Mouse (Mus musculus) monocyte, adult 2 months (primary cell): Measurements from ENCODE around the gene Tmem138.
A peak's percentile ranks its signal among the peaks of the same experiment; 100 is the strongest.

Experiments
- DNase-seq, 2 experiments: peaks; one replicate each; pipeline ENCODE4 v3.0.0; 2022; ENCODE audit warnings: low spot score in 2 of 2, low read depth in 1 of 2

Gene Tmem138

DNA sequence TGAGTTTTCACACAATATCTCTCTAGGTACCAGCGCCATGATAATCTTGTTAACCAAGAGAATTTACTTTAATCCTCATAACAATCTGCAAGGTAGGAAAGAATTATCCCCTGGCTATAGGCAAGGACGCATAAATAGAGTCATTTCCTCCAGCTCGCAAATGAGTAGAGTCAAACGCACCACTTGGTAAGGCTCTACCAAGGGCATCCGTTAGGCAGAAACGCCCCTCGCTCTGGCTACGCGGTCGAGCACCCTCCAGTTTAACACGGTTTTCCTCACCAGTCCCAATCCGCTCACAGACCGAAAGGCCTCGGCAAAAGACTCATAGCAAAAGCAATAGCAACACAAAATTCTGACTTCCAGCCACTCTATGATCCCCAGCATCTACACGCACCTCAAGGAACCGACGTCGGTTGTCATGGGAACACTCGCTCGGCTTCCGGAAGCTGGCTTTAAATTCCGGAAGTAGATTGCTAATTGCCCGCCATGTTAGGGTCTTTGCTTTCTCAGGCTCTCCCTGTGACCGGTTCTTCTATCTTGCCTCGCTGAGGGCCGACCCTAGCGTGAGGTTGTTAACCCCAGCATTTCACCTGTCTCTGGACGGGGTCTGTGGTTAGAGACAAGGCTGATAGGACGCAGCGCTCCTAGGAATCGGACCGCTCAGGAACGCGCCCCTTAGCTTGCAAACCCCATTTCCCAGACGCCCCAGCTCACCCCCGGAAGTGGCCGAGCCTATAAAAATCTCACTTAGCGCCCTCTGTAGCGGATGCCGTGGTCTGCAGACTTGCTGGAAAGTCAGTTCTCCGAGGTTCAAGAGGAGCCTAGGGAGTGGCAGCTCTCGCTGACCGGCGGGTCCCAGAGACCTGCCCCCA is at the start of gene Tmem138, which contains the start of gene Cyb561a3:
Gene Tmem138, minus strand, starts transcription at position 673 of the 872 bp plus-strand sequence.
Gene Cyb561a3, plus strand, starts transcription at position 483 of the 872 bp plus-strand sequence.
- DNase-seq: peak; percentile 75 to 87

DNA sequence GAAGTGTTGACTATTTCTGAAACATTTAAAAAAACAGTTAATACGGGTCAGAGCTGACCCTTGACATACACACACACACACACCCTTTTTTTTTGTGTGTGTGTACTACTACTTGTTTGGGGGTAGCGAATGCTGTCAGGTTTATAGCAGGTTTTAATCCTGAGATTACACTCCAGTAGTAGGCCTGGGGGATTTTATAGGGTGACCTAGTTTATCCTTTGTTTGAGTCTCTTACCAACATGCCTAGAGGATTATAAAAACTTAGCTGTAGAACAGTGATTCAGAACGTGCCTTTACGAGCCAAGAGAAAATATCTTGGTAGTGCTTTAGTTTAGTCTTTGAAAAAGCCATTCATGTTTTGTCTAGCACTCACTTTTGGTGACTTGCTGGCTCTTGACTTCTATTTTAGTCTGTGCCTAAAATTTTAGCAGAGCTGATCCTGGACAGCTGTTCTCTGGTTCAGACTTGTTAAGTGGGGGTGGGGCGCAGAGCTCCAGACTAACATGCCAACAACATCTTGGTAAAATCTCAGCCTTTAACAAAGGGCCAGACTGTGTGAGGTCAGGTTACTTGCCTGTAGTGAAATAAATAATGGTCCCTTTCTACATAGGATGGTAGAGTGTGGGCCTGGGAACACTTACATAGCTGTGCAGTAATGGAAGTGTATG is 31.5 kb upstream of the Tmem138 start:
- DNase-seq: no peak

DNA sequence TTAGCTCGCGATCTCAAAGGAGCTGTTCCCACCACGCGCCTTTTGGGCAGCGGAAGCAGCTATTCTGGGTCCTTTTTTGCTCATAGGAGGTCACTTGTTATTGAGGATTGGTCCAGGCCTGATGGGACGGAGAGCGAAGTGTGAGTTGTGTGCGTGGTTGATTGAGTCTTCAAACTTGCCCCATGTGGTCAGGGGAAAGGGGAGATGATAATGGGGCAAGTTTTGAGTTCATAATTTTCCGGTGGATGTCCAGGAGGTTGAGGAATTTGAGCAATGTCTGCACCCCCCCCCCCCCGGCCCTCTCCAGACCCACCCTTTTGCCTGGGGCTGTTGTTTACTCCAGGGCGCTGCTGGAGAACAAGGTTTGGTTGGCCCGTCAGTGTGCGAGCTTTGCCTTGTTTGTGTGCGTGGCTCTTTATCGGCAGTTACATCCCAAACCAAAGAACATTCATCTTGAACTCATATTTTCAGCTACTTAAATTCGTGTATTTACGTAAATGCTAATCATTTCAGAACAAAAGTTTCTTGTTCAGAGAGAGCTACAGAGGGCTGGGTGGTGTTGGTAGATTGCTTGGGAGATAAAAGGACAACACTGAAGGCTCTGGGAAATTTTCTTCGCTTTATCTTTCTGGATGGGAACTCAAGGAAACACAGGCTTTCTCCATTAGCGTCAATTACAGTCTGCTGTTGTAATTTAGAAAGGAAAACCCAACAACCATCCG is 28.9 kb upstream of the Tmem138 start:
- DNase-seq: no peak

DNA sequence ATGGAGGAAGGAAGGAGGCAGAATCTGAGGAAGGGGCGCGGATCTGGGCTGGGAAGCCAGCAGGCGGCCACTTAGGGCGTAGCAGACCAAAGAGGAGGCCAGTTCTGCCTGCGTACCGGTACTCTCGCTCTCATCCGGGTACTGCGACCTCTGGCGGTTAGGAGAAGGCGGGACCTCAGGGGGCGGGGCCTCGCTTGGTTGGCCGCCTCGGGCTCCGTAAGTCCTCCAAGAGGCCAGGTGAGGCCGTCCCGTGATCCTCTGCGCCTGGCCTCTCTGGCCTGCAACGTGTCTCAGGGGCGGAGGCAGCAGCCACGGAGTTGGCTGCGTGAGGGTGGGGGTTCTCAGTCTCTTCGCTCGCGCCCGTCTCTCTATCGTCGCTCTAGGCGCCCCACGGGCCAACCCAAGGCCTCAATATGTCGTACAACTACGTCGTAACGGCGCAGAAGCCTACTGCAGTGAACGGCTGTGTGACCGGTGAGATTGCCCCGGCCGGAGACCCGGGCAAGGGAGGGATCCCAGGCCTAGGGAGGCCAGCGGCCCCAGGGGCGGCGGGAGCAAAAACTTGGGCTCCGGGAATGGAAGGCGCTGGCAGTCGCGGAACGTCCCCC is 28.2 kb upstream of the Tmem138 start, which contains the start of the genes Ddb1 and Tkfc:
Gene Ddb1, plus strand, starts transcription at position 35 of the 608 bp plus-strand sequence.
Gene Tkfc, minus strand, starts transcription at position 362 of the 608 bp plus-strand sequence.
- DNase-seq: peak; percentile 91 to 96

DNA sequence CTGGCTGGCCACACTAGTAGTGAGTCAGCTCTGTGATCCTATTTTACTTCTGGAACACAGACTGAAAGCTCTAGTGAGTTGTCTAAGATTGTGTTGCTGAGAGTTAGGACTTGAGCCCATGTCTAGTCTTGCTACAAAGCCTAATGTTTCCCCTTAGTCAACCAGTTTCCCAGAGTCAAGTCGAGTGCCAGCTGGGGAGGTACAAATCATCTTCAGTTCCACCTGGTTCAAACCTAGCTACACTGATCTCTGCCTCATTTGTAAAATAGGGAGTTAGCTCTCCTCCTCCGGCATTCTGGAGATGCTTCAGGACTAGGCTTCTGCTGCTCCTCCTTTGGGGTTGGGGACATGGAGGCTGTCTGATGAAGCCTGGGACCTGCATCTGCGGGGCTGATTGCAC is 27.4 kb upstream of the Tmem138 start:
- no peak for DNase-seq

DNA sequence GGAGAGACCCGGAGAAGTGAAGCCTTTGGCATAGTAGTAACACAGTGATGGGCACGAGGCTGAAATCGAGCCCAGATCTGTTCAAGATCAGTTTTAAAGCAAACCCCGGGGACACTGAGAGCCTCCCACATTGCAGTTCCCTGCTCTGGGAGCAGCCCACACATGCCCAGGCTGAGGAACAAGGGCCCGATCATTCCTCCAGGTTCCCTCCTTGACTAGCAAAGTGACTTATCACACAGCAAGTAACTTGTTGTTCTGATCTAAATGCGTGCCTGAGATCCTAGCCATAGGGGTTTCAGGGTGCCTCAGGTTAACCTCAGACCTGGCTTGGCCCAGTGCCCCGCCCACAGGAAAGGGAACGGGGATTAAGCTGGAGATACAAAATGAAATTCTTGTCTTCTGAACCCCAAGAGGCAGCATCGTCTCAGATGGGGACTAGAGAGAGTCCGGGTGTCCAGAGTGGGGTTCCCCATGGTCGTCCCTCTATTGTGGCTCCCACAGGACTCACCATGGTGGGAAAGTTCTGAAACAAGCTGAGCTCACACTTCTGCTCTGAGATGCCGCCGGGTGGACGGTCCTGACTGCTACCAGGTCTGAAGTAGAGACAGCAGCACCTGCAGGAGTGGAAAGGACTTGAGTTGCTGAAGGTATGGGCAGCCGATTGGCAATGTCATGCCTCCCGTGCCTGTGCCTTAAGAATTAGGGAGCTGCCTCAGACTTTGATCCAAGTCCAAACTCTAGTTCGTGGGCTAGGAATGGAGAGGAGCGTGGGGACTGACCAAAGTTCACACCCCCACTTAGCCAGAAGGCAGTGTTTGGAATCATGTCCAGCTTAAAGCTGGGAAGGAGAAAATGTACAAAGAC is 26.7 kb upstream of the Tmem138 start:
- DNase-seq: no peak

DNA sequence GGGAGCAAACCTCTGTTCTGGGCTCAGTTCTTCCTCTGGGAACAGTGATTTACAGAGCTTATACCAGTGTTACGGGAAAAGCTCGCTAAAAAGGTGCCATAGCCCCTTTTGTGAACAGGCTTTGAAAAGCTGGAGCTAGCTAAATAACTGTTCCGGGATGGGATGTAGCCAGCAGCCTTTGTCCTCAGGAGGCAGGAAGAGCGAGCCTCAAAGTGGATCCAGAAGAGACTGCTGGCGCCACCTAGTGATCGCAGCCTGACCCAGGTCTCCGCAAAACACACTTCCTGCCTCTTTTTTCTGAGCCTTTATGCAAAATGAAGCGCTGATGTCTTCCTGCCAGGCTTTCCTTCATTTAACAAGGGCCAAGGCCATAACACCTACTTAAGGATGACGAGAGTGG is 25.6 kb upstream of the Tmem138 start:
- DNase-seq: peak; percentile 50 to 73

DNA sequence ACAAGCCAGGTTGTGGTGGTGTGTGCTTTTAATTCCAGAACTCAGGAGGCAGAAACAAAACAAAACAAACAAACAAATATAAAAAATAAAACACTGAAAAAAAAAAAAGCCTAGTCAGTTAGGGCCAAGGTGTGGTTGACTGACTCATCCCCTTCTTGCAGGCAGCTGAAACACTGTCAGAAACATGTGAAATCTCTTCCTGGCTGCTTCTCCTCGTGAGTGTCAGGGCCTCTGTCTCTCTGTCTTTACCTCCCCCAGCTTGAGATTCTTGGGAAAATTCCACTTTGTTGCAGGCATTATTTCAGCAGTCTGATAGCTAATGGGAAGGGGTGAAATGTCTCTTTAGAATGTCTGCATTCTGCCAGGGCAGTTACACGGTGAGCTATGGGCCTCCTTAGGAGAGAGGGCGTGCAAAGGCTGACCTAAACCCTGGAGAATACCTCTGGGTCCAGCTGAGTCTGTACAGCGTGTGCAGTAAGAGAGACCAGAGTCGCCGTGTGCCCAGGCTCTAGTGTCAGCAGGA is 25.1 kb upstream of the Tmem138 start:
- DNase-seq: no peak

DNA sequence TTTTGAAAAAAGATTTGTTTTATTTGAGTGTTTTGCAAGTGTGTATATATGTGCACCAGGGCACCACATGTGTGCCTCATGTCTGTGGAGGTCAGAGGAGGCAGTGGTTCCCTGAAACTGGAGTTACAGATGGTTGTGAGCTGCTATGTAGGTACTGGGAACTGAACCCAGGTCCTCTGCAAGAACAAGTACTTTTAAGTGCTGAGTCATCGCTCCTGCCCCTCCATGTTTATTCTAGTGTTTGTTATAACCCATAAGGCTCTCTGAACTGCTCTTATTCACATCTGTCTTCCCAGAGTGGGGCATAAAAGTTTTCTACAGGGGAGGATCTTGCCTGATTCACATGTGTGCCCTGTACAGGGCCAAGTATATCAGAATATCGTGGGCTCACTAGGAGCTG is 22.5 kb upstream of the Tmem138 start:
- DNase-seq: no peak

DNA sequence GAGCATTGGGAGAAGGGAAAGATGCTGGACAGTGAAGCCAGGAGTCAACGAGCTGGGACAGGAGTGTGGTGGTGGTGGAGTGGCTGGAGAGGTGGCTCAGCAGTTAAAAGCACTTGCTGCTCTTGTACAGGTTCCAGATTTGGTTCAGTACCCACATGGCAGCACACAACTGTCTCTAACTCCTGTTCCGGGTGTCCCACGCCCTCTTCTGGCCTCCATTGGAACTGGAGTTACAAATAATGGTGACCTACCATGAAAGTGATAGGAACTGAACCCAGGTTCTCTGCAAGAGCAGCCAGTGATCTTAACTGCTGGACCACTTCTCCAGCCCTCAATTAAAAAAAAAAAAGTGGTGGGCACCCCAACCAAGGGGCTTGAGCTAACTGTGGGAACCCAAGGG is 21.0 kb upstream of the Tmem138 start:
- no peak for DNase-seq

DNA sequence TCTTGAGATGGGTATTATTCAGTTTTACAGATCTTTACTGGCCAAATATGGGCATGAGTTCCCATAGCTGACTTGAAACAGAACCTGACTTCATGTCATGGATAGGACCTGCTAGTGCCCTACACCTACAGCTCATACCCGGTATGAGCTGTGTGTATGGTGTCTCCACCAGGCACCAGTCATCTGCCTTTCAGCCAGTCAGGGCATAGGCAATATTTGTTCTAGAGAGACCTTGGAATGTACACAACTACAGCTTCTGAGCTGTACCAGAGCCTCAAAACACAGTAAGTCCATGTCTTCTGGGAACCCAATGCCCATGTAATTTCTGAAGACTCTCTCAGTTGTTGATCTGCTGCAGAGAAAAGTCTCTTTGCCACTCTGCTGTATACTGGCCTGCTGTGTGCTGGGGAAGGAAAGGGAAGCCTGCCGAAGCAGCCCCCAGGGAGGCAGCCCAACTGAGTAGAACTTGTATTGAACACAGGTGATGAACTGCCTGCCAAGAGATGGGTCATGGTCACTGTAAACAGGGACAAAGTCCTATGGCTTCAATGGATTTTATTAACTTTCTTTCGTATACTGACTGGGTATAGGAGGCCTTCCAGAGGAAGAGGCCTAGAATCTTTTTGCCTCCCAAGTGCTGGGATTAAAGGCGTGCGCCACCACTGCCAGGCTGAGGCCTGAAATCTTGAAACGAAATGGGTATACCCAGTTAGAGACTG is 14.7 kb upstream of the Tmem138 start:
- no peak for DNase-seq

DNA sequence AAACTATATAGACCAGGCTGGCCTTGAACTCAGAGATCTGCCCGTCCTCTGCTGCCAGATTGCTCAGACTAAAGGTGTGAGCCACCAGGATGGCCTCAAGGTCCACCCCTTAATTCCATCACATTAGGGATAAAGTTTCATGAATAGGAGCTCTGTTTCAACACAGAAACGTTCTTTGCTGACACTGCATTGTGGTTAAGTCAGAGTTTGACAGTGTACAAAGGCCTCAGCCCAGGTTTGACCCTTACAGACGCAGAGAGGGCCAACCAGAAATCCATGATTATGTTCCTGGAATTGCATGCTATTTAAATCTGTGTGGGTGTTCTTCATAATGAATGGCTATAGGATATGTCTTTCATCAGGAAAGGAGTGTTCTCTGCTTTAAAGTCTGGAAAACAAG is 13.1 kb upstream of the Tmem138 start:
- no peak for DNase-seq

DNA sequence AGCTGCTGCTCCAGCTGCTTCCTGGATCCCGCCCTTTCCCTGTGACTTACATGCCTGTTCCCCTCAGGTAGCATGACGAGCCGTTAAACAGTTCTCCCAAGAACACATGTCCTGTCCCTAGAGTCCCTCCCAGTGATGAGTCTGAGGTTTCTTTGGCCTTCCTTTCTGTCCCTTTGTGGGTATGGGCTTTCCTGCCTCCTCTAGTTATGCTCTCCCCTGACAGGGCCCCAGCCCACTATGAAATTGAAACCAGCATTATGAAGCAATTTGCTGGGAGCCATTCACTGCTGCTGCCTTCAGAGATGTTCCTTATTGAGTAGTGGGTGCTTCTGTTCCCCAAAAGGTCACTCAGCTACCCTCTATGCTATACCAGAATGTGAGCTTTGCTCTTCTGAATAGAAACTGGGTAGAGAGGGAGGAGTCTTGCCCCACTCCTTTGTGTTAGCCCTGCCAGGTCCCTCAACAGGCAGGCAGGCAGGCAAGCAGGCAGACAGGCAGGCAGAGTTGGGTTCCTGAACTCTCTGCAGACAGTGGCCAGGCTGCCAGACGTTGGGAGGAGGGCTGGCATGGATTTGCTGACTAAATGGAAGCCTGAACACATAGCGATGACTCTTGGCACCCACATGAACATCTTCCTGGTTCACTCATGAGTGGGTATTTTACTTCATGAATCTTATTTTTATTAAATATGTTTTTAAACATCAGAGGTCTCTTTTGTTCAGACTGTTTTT is 12.1 kb upstream of the Tmem138 start:
- DNase-seq: no peak

DNA sequence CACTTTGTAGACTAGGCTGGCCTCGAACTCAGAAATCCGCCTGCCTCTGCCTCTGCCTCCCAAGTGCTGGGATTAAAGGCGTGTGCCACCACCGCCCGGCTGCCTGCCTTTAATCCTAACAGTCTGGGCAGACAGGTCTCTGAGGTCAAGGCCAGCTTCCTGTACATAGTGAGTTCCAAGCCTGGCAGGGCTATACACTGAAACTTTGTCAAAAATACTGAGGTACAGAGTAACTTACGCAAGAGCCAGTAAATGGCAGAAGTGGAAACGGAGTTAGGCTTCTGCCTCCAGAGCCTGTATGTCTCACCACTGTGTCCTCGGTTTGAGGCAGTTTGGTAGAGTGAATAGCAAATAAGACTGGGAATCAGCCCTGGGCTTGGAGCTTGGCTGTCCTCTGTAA is 10.1 kb upstream of the Tmem138 start:
- no peak for DNase-seq

DNA sequence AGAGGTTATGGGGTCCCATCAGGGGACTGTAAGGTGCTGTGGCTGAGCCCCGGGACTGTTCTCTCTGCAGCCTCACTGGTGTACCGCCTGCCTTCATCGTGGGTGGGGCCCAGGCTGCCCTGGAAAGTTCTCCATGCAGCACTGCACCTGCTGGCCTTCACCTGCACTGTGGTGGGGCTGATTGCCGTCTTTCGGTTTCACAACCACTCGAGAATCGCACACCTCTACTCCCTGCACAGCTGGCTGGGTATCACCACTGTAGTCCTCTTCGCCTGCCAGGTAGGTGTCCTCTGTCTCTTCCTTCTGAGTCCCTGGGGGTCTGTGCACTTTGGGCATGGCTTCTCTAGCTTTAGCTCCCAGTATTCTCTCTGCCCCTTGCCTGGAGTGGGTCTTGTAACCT is 8.0 kb upstream of the Tmem138 start:
- no peak for DNase-seq

DNA sequence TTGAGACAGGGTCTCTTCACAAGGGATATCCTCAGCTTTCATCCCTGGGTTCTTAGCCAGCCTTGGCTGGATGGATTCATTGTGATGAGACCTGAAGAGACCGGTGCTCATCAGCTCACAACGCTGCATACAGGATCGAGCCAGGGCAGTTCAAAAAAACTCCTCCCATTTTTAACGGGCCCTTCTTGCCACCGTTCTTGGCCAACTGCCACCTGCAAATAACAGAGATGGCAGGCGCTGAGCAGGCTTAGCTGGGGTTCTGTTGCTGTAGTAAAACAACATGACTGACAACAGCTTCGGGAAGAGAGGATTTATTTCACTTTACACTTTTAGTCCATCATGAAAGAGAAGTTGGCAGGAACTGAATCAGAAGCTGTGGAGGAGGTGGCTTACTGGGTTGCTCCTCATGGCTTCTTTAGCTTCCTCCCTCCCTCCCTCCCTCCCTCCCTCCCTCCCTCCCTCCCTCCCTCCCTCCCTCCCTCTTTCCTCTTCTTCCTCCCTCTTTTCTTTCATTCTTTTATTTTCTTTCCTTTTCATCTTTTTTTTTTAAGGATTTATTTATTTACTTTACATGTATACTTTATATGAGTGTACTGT is 6.5 kb upstream of the Tmem138 start:
- DNase-seq: no peak

DNA sequence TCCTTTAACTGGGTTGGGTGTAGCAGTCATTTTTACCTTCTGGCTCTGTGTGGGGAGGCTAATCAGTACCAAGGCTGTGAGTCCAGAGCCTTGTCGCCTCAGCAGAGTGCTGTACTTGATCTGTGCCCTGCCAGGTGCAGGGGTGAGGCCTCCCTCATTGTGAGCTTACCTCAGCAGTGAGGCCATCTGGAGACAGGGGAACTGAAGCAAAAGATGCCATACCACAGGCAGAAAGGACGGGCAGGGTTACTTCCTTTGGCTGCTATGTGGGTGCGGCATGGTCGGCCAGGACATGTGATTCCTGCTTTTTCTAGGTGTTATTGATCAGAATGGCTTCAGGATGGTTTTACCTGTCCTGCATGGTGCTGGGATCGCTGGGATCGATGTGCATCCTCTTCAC is 4.8 kb upstream of the Tmem138 start:
- no peak for DNase-seq

DNA sequence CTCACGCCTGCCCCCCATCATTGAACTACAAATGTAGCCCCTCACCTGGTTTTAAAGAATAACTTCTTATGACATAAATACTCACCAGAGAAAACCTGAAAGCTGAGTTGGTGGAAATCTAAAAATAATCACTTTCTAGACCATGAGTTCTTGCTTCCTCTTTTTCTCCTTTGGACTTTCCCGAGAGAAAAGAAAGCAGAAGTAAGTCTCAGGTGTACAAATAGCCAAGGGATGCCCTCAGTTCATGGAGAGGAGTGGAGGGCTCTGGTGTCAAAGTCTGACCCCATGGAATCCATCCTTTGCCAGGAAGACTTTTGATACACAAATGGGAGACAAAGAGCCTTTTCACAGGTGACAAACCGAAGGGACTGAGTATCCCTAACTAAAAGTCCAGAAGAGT is 3.6 kb upstream of the Tmem138 start:
- DNase-seq: no peak
